Mouse (Mus musculus) hindbrain, embryonic 11.5 days (tissue): ENCODE data around the gene Grifin. TPM values are rescaled to one million over a fixed set of nuclear protein-coding genes. Genes with fewer than 3 reads are reported as not detected.

Experiments used
- ATAC-seq: fragments of 200-750 bp; cut with Nextera tagmentation; 2 replicates; pipeline ENCODE4 v1.8.0; 2017; ENCODE audit warnings: mild to moderate bottlenecking, moderate TSS enrichment, moderate library complexity; ENCODE audit not compliant: low FRiP score
- DNase-seq: peaks from one replicate; pipeline ENCODE4 v3.0.0-alpha.2; 2015; ENCODE audit warnings: low spot score
- H3K27ac ChIP-seq: fragments of 300-500 bp; sonication (generic); 2 replicates; pipeline ENCODE4 v1.5.1; 2014; ENCODE audit warnings: mild to moderate bottlenecking, low read depth, low read length
- H3K27me3 ChIP-seq: fragments of 300-500 bp; sonication (generic); 2 replicates; pipeline ENCODE4 v1.6.1; 2014; ENCODE audit warnings: mild to moderate bottlenecking, low read length, moderate library complexity, mixed read lengths; ENCODE audit not compliant: control insufficient read depth, insufficient read depth
- H3K36me3 ChIP-seq: fragments of 300-500 bp; sonication (generic); 2 replicates; pipeline ENCODE4 v1.6.1; 2014; ENCODE audit warnings: mild to moderate bottlenecking, low read length, moderate library complexity, mixed read lengths; ENCODE audit not compliant: control insufficient read depth, insufficient read depth
- H3K4me1 ChIP-seq: fragments of 300-500 bp; sonication (generic); replicated peaks from 2 replicates; pipeline ENCODE4 v1.6.1; 2014; ENCODE audit warnings: low read length, mixed read lengths; ENCODE audit not compliant: control insufficient read depth, insufficient read depth
- H3K4me2 ChIP-seq: fragments of 300-500 bp; sonication (generic); replicated peaks from 2 replicates; pipeline ENCODE4 v1.6.1; 2014; ENCODE audit warnings: mild to moderate bottlenecking, low read depth, low read length
- H3K4me3 ChIP-seq: fragments of 300-500 bp; sonication (generic); 2 replicates; pipeline ENCODE4 v1.5.1; 2014; ENCODE audit warnings: low read depth, low read length
- H3K9ac ChIP-seq: fragments of 300-500 bp; sonication (generic); 2 replicates; pipeline ENCODE4 v1.6.1; 2014; ENCODE audit warnings: low read depth, low read length
- H3K9me3 ChIP-seq: fragments of 300-500 bp; sonication (generic); 2 replicates; pipeline ENCODE4 v1.6.1; 2016; ENCODE audit warnings: low read length; ENCODE audit not compliant: control insufficient read depth
- WGBS: fragments of 180-500 bp; shearing (Covaris S2); extraction: QIAGEN DNeasy Blood & Tissue Kit; methylation state at CpG from one replicate; pipeline ENCODE4 v1.1.7; 2014; 5-methylcytosine and 5-hydroxymethylcytosine counted together
- polyA plus RNA-seq: library from polyadenylated mRNA; unstranded; fragments of >200 nt; fragmentation: Nextera tagmentation; extraction: Ambion mirVana; gene quantifications from 2 replicates; pipeline ENCODE4 v1.2.1, GENCODE M21; 2014

Grifin gene
- polyA plus RNA-seq, 1 experiment from 2014 or later: not detected

DNA sequence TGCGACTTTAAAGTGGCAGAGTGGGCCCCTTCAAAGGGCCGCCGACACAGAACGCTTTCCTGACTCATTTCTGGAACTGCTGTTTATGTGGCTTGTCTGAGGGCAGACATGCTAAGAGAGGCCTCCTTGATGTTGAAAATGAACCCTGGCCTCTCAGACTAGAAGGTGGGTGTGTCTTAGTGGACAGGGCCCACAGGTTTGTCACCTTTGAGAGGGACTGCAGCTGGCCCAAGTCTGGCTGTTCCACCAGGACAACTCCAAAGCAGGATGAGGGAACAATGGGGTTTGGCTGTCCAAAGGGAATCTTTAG is 47.0 kb downstream of the Grifin start:
- Histone ChIP-seq H3K4me2 (no peak overlapping the region), H3K27ac (no peak overlapping the region), H3K4me3 (no peak overlapping the region), H3K27me3 (no peaks in the 10 kb centered on the region), H3K9me3 (no peaks in the 10 kb centered on the region), H3K36me3 (no peaks in the 10 kb centered on the region), H3K9ac (no peak overlapping the region), H3K4me1 (no peaks in the 10 kb centered on the region)
- WGBS: 90% methylated on average over 4 of the region's 4 CpGs
- DNase-seq: no peak
- ATAC-seq: no peak

DNA sequence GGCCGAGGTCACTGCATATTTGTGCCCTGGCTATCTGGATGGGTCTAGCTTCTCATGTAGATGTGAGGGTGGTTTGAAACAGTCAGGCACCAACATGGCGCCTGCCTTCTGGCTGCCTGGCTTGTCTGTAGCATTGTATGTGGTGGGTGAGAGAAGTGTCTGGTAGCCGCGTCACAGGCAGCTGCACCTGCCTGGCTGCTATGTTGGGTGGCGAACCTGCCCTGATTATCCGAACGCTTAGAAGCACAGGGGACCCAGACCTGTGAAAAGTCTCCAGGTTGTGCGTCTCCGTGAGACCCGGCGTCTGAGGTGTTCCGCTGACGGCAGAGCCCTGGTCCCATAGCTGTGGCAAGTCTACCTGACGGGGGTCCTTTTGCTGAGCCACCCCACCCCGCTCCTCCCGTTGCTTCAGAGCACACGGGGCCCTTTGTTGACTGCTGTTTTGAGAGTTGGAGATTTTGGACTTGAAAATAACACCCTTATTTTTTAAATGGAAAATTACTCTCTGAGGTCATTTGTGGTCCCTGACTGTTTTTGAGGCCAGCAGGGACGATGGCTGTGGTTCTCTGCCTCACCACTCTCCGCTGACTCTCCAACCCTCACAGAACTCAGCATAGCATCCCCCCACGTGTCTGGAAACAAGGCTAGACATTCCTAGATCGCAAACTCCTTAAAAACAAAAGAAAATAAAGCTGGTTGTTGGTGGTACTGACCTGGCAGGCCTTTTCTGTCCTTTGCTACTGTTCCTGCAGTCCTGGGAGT is 47.5 kb downstream of the Grifin start:
- no peaks in the 10 kb centered on the region for H3K4me1 ChIP-seq
- DNase-seq (no peak), ATAC-seq (no peak)
- WGBS: 91% methylated on average over 21 of the region's 21 CpGs
- H3K4me3 ChIP-seq: no peak overlapping the region
- no peaks in the 10 kb centered on the region for H3K36me3 ChIP-seq
- H3K9me3 ChIP-seq: no peaks in the 10 kb centered on the region
- H3K27me3 ChIP-seq: no peaks in the 10 kb centered on the region
- H3K27ac ChIP-seq: no peak overlapping the region
- H3K4me2 ChIP-seq: no peak overlapping the region
- H3K9ac ChIP-seq: no peak overlapping the region

GRCm38 (mm10) chr5:140514799-140515486 is 49.9 kb downstream of the Grifin start:
- no peak overlapping the region for H3K27ac ChIP-seq
- H3K4me2 ChIP-seq: no peak overlapping the region
- H3K9ac ChIP-seq: no peak overlapping the region
- H3K36me3 ChIP-seq: no peaks in the 10 kb centered on the region
- H3K4me1 ChIP-seq: no peaks in the 10 kb centered on the region
- no peaks in the 10 kb centered on the region for H3K9me3 ChIP-seq
- 55% methylated on average over 7 of the region's 7 CpGs for WGBS
- no peak overlapping the region for H3K4me3 ChIP-seq
- no peak for ATAC-seq
- no peaks in the 10 kb centered on the region for H3K27me3 ChIP-seq
- no peak for DNase-seq

DNA sequence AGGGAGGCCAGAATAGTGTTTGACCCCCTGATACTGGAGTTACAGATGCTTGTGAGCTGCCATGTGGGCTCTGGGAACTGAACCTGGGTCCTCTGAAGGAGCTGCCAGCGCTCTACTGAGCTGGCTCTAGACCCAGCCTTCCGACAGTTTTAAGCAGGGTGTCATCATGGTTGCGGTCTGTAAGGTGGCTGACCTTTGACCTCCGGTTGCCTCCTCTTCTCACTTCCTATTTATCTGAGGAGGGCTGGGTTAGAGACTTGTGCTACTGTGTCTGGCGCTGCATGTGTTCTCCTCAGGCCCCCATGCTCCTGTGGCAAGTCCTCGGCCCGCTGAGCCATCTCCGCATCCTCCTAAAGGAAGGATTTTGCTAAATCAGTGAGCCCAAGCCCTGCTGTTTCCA is 51.0 kb downstream of the Grifin start:
- DNase-seq (no peak), ATAC-seq (no peak)
- H3K27me3 ChIP-seq: no peaks in the 10 kb centered on the region
- H3K4me3 ChIP-seq: no peak overlapping the region
- H3K4me2 ChIP-seq: no peak overlapping the region
- H3K9ac ChIP-seq: no peak overlapping the region
- no peak overlapping the region for H3K27ac ChIP-seq
- H3K9me3 ChIP-seq: no peaks in the 10 kb centered on the region
- no peaks in the 10 kb centered on the region for H3K36me3 ChIP-seq
- no peaks in the 10 kb centered on the region; the same call in 1 of the 2 replicates for H3K4me1 ChIP-seq
- WGBS: 77% methylated on average over 8 of the region's 8 CpGs

Other genes with a start within 250 kb of the Grifin start
- gene Mad1l1, start 243.5 kb downstream of the Grifin start, polyA plus RNA-seq: 35.1 and 37.2 TPM in 2 replicates
- gene Nudt1, start 243.4 kb downstream of the Grifin start, polyA plus RNA-seq: 36.0 and 41.5 TPM in 2 replicates
- gene Mrm2, start 233.2 kb downstream of the Grifin start, polyA plus RNA-seq: 21.9 and 22.0 TPM in 2 replicates
- 5.4 and 7.4 TPM in 2 replicates for gene Snx8, start 175.8 kb downstream of the Grifin start, polyA plus RNA-seq
- 168 and 182 TPM in 2 replicates for gene Eif3b, start 145.7 kb downstream of the Grifin start, polyA plus RNA-seq
- 0.08 TPM in 1 of 2 replicates, not detected in the other for gene Gm4869, start 119.4 kb downstream of the Grifin start, polyA plus RNA-seq
- gene Chst12, start 59.5 kb downstream of the Grifin start, polyA plus RNA-seq: 9.7 and 10.8 TPM in 2 replicates
- gene Lfng, start 42.2 kb upstream of the Grifin start, polyA plus RNA-seq: 34.1 and 38.8 TPM in 2 replicates
- 52.9 and 53.1 TPM in 2 replicates for gene Ttyh3, start 84.0 kb upstream of the Grifin start, polyA plus RNA-seq
- gene Iqce, start 137.3 kb upstream of the Grifin start, polyA plus RNA-seq: 15.1 and 16.8 TPM in 2 replicates
- gene Brat1, start 139.9 kb upstream of the Grifin start, polyA plus RNA-seq: 8.8 and 9.6 TPM in 2 replicates
- 0.32 and 1.5 TPM in 2 replicates for gene Amz1, start 159.1 kb upstream of the Grifin start, polyA plus RNA-seq